Mouse (Mus musculus): ENCODE results near the gene Nhlh2.

- TF ChIP-seq TCF12 (IDR thresholded peaks at IDR 0.05; ENCODE audit: low read depth, low read length) (no peak), JUN (IDR thresholded peaks at IDR 0.05; ENCODE audit: insufficient read depth, low read depth, low read length) (no peak), EP300 (IDR thresholded peaks at IDR 0.05; ENCODE audit: low read length) (no peak), POLR2A (IDR thresholded peaks at IDR 0.05; ENCODE audit: low read depth, low read length) (no peak), PAX5 (IDR thresholded peaks at IDR 0.05; ENCODE audit: low read length) (no peak)
These were observed 2.8 kb downstream of the Nhlh2 start for GRCm38 (mm10) chr3:102012611-102013211.

All from CH12.LX (cell line).